Mouse (Mus musculus): ENCODE results near the gene Cdkn2a.
A peak's percentile ranks its signal among the peaks of the same experiment; 100 is the strongest.

The Cdkn2a gene

GRCm38 (mm10) chr4:89294486-89295440, at the start of gene Cdkn2a:
TSS of gene Cdkn2a (minus strand) at chr4:89294653.
- peak; percentile 85 for DNase-seq

- peak; percentile 81 for DNase-seq
Observed at GRCm38 (mm10) chr4:89313461-89313860, 19.0 kb upstream of the Cdkn2a start.

GRCm38 (mm10) chr4:89310491-89311254, 16.2 kb upstream of the Cdkn2a start, which contains the start of gene Cdkn2b:
TSS of gene Cdkn2b (minus strand) at chr4:89311039.
- peak; percentile 92 for DNase-seq

- DNase-seq = peak; percentile 26
Observed at GRCm38 (mm10) chr4:89309996-89310395, 15.5 kb upstream of the Cdkn2a start.

GRCm38 (mm10) chr4:89308001-89308400, 13.5 kb upstream of the Cdkn2a start:
- peak; percentile 10 for DNase-seq

- DNase-seq = peak; percentile 45
Observed at GRCm38 (mm10) chr4:89306798-89307365, 12.4 kb upstream of the Cdkn2a start.

- DNase-seq = no peak
Observed at GRCm38 (mm10) chr4:89305691-89306090, 11.2 kb upstream of the Cdkn2a start.

GRCm38 (mm10) chr4:89303281-89303995, 9.0 kb upstream of the Cdkn2a start:
- peak; percentile 80 for DNase-seq

- DNase-seq = no peak
Observed at GRCm38 (mm10) chr4:89302129-89302528, 7.7 kb upstream of the Cdkn2a start.

GRCm38 (mm10) chr4:89299721-89300120, 5.3 kb upstream of the Cdkn2a start:
- DNase-seq = peak; percentile 41

GRCm38 (mm10) chr4:89295441-89296220, 1.2 kb upstream of the Cdkn2a start:
- DNase-seq = peak; percentile 62

- no peak for DNase-seq
Observed at GRCm38 (mm10) chr4:89294091-89294485, 365 bp downstream of the Cdkn2a start.

GRCm38 (mm10) chr4:89293516-89293915, 937 bp downstream of the Cdkn2a start:
- DNase-seq = peak; percentile 30

- DNase-seq = no peak
Observed at GRCm38 (mm10) chr4:89289028-89289427, 5.4 kb downstream of the Cdkn2a start.

GRCm38 (mm10) chr4:89286566-89286965, 7.9 kb downstream of the Cdkn2a start:
- DNase-seq = no peak

GRCm38 (mm10) chr4:89285688-89286087, 8.8 kb downstream of the Cdkn2a start:
- no peak for DNase-seq

GRCm38 (mm10) chr4:89282661-89283060, 11.8 kb downstream of the Cdkn2a start:
- DNase-seq = peak; percentile 18

GRCm38 (mm10) chr4:89282036-89282566, 12.4 kb downstream of the Cdkn2a start:
- DNase-seq = peak; percentile 71

GRCm38 (mm10) chr4:89281236-89281635, 13.2 kb downstream of the Cdkn2a start:
- peak; percentile 23 for DNase-seq

GRCm38 (mm10) chr4:89279641-89280040, 14.8 kb downstream of the Cdkn2a start:
- peak; percentile 8 for DNase-seq

GRCm38 (mm10) chr4:89277381-89277940, 17.0 kb downstream of the Cdkn2a start:
- DNase-seq = peak; percentile 8
